Mouse (Mus musculus) forebrain, embryonic 14.5 days (tissue): ENCODE results near the gene Plekhm2. TPM values are rescaled to one million over a fixed set of nuclear protein-coding genes. Genes with fewer than 3 reads are reported as not detected.

Experiments
- ATAC-seq: fragments of 200-750 bp; cut with Nextera tagmentation; 2 replicates; pipeline ENCODE4 v1.8.0; 2017; ENCODE audit warnings: mild to moderate bottlenecking, moderate library complexity
- DNase-seq: peaks from one replicate; pipeline ENCODE4 v3.0.0-alpha.2; 2015; ENCODE audit warnings: low spot score
- H3K27ac ChIP-seq: fragments of 300-500 bp; sonication (generic); 2 replicates; pipeline ENCODE4 v1.5.1; 2014; ENCODE audit warnings: low read depth, mild to moderate bottlenecking, control low read depth, low read length, moderate library complexity
- H3K27me3 ChIP-seq: fragments of 300-500 bp; sonication (generic); replicated peaks from 2 replicates; pipeline ENCODE4 v1.6.1; 2014; ENCODE audit warnings: low read length, control low read depth, mixed read lengths; ENCODE audit not compliant: control insufficient read depth, insufficient read depth
- H3K36me3 ChIP-seq: fragments of 300-500 bp; sonication (generic); 2 replicates; pipeline ENCODE4 v1.6.1; 2014; ENCODE audit warnings: low read length, control low read depth; ENCODE audit not compliant: control insufficient read depth, insufficient read depth
- H3K4me1 ChIP-seq: fragments of 300-500 bp; sonication (generic); 2 replicates; pipeline ENCODE4 v1.6.1; 2014; ENCODE audit warnings: antibody characterized with exemption, low read length, control low read depth; ENCODE audit not compliant: control insufficient read depth, insufficient read depth
- H3K4me2 ChIP-seq: fragments of 300-500 bp; sonication (generic); 2 replicates; pipeline ENCODE4 v1.6.1; 2014; ENCODE audit warnings: mild to moderate bottlenecking, control low read depth, low read length
- H3K4me3 ChIP-seq: fragments of 300-500 bp; sonication (generic); 2 replicates; pipeline ENCODE4 v1.5.1; 2014; ENCODE audit warnings: low read depth, low read length, control low read depth
- H3K9ac ChIP-seq: fragments of 300-500 bp; sonication (generic); 2 replicates; pipeline ENCODE4 v1.6.1; 2014; ENCODE audit warnings: mild to moderate bottlenecking, low read length, control low read depth, moderate library complexity
- H3K9me3 ChIP-seq: fragments of 300-500 bp; sonication (generic); replicated peaks from 2 replicates; pipeline ENCODE4 v1.6.1; 2016; ENCODE audit warnings: low read length, control low read depth, mixed read lengths; ENCODE audit not compliant: control insufficient read depth
- WGBS: fragments of 180-500 bp; shearing (Covaris S2); extraction: QIAGEN DNeasy Blood & Tissue Kit; methylation state at CpG from one replicate; pipeline ENCODE4 v1.1.7; 2014; 5-methylcytosine and 5-hydroxymethylcytosine counted together
- polyA plus RNA-seq: library from polyadenylated mRNA; unstranded; fragments of >200 nt; fragmentation: Nextera tagmentation; extraction: Ambion mirVana; gene quantifications from 2 replicates; pipeline ENCODE4 v1.2.1, GENCODE M21; 2014

The Plekhm2 gene
- polyA plus RNA-seq, 1 experiment from 2014 or later = 3.9 TPM

GRCm38 (mm10) chr4:141599251-141600141 is 65.2 kb downstream of the Plekhm2 start:
- no peak overlapping the region for H3K27ac ChIP-seq

GRCm38 (mm10) chr4:141598894-141599250 is 65.8 kb downstream of the Plekhm2 start:
- Histone ChIP-seq H3K4me1 (0 out of 2 replicates have a peak, but pooled peaks cover 3% of the 10 kb centered on the region), H3K4me3 (peak overlapping the region; percentile 39), H3K9ac (peak overlapping the region; percentile 61; the same call in 1 of the 2 replicates), H3K36me3 (no peaks in the 10 kb centered on the region), H3K27me3 (peaks cover 15% of the 10 kb centered on the region; the same call in 1 of the 2 replicates), H3K27ac (no peak overlapping the region), H3K9me3 (no peaks in the 10 kb centered on the region), H3K4me2 (peak overlapping the region; percentile 67)
- DNase-seq (no peak), ATAC-seq (no peak)
- under 1% methylated on average over 9 of the region's 9 CpGs for WGBS

More at GRCm38 (mm10) chr4:141599251-141600141, 65.2 kb downstream of the Plekhm2 start:
- H3K4me1 ChIP-seq = 0 out of 2 replicates have a peak, but pooled peaks cover 3% of the 10 kb centered on the region
- H3K9me3 ChIP-seq = no peaks in the 10 kb centered on the region
- ATAC-seq = peak; percentile 31; the same call in 1 of the 2 replicates
- peak overlapping the region; percentile 39 for H3K4me3 ChIP-seq
- under 1% methylated on average over 50 of the region's 57 CpGs for WGBS
- peak overlapping the region; percentile 67 for H3K4me2 ChIP-seq
- peaks cover 15% of the 10 kb centered on the region; the same call in 1 of the 2 replicates for H3K27me3 ChIP-seq
- no peaks in the 10 kb centered on the region for H3K36me3 ChIP-seq
- no peak for DNase-seq
- peak overlapping the region; percentile 61 for H3K9ac ChIP-seq

GRCm38 (mm10) chr4:141598199-141598893 is 66.4 kb downstream of the Plekhm2 start:
- Histone ChIP-seq H3K27ac (no peak overlapping the region), H3K4me3 (peak overlapping the region; percentile 39), H3K9ac (peak overlapping the region; percentile 61; the same call in 1 of the 2 replicates), H3K9me3 (no peaks in the 10 kb centered on the region), H3K4me1 (0 out of 2 replicates have a peak, but pooled peaks cover 3% of the 10 kb centered on the region), H3K27me3 (peaks cover 15% of the 10 kb centered on the region; the same call in 1 of the 2 replicates), H3K36me3 (no peaks in the 10 kb centered on the region), H3K4me2 (peak overlapping the region; percentile 67)
- 3% methylated on average over 19 of the region's 19 CpGs for WGBS
- DNase-seq (no peak), ATAC-seq (no peak)

- Histone ChIP-seq H3K27ac (no peak overlapping the region), H3K4me1 (0 out of 2 replicates have a peak, but pooled peaks cover 3% of the 10 kb centered on the region), H3K9me3 (no peaks in the 10 kb centered on the region), H3K27me3 (peaks cover 15% of the 10 kb centered on the region; the same call in 1 of the 2 replicates), H3K36me3 (no peaks in the 10 kb centered on the region), H3K9ac (no peak overlapping the region), H3K4me2 (no peak overlapping the region), H3K4me3 (no peak overlapping the region)
- ATAC-seq = no peak
- no peak for DNase-seq
- 80% methylated on average over 8 of the region's 8 CpGs for WGBS
Observed at GRCm38 (mm10) chr4:141596700-141597328, 67.9 kb downstream of the Plekhm2 start.

GRCm38 (mm10) chr4:141595605-141596268 is 69.0 kb downstream of the Plekhm2 start:
- WGBS = 84% methylated on average over 9 of the region's 9 CpGs
- Histone ChIP-seq H3K4me3 (no peak overlapping the region), H3K36me3 (no peaks in the 10 kb centered on the region), H3K9me3 (no peaks in the 10 kb centered on the region), H3K9ac (no peak overlapping the region), H3K27me3 (peaks cover 15% of the 10 kb centered on the region; the same call in 1 of the 2 replicates), H3K4me2 (no peak overlapping the region), H3K27ac (no peak overlapping the region), H3K4me1 (0 out of 2 replicates have a peak, but pooled peaks cover 3% of the 10 kb centered on the region)
- DNase-seq (no peak), ATAC-seq (no peak)

- Histone ChIP-seq H3K4me3 (no peak overlapping the region), H3K27me3 (peaks cover 9% of the 10 kb centered on the region; the same call in 1 of the 2 replicates), H3K4me2 (no peak overlapping the region), H3K36me3 (no peaks in the 10 kb centered on the region), H3K4me1 (0 out of 2 replicates have a peak, but pooled peaks cover 3% of the 10 kb centered on the region), H3K9ac (no peak overlapping the region), H3K27ac (no peak overlapping the region), H3K9me3 (no peaks in the 10 kb centered on the region)
- 92% methylated on average over 11 of the region's 11 CpGs for WGBS
- DNase-seq (no peak), ATAC-seq (no peak)
Observed at GRCm38 (mm10) chr4:141595138-141595537, 69.6 kb downstream of the Plekhm2 start.

- DNase-seq (no peak), ATAC-seq (no peak)
- no peak overlapping the region for H3K4me3 ChIP-seq
- H3K27ac ChIP-seq = no peak overlapping the region
- no peaks in the 10 kb centered on the region for H3K4me1 ChIP-seq
- no peak overlapping the region for H3K9ac ChIP-seq
- H3K36me3 ChIP-seq = no peaks in the 10 kb centered on the region
- no peak overlapping the region for H3K4me2 ChIP-seq
- WGBS = 23% methylated on average over 3 of the region's 3 CpGs
- no peaks in the 10 kb centered on the region for H3K27me3 ChIP-seq
- no peaks in the 10 kb centered on the region for H3K9me3 ChIP-seq
Observed at GRCm38 (mm10) chr4:141591547-141591946, 73.2 kb downstream of the Plekhm2 start.

- WGBS = 95% methylated on average over 8 of the region's 8 CpGs
- no peak for ATAC-seq
- H3K36me3 ChIP-seq = 0 out of 2 replicates have a peak, but pooled peaks cover 3% of the 10 kb centered on the region
- no peaks in the 10 kb centered on the region for H3K9me3 ChIP-seq
- H3K27ac ChIP-seq = no peak overlapping the region
- no peak overlapping the region for H3K9ac ChIP-seq
- no peak overlapping the region for H3K4me2 ChIP-seq
- H3K4me1 ChIP-seq = no peaks in the 10 kb centered on the region
- H3K4me3 ChIP-seq = no peak overlapping the region
- H3K27me3 ChIP-seq = no peaks in the 10 kb centered on the region
- no peak for DNase-seq
Observed at GRCm38 (mm10) chr4:141583919-141584318, 80.8 kb downstream of the Plekhm2 start.
